Comparison of ENCODE assay signal across 7 mouse cellular contexts in genomic region chr10:39370786-39371221, GRCm38 (mm10). TPM values are rescaled to one million over a fixed set of nuclear protein-coding genes. Genes with fewer than 3 reads are reported as not detected.
DNase-seq lines count a peak whose midpoint lies in the region; ATAC-seq lines count a peak whose summit lies in the region.

No protein-coding gene starts in this region.

- no peaks in the 10 kb centered on the region for H3K9me3 ChIP-seq in heart, embryonic 10.5 days
- no peaks in the 10 kb centered on the region for H3K9me3 ChIP-seq in midbrain, embryonic 15.5 days

- H3K27ac ChIP-seq in heart, embryonic 10.5 days, result peak overlapping the region; percentile 95
- peak overlapping the region; percentile 99 for H3K27ac ChIP-seq in midbrain, embryonic 15.5 days

- H3K4me2 ChIP-seq in midbrain, embryonic 15.5 days, result peak overlapping the region; percentile 71

- H3K9ac ChIP-seq in midbrain, embryonic 15.5 days, result peak overlapping the region; percentile 98

- peak; percentile 2 for ATAC-seq in midbrain, embryonic 15.5 days (replicated peaks)

- peak overlapping the region; percentile 96 for H3K4me3 ChIP-seq in heart, embryonic 10.5 days
- peak overlapping the region; percentile 99 for H3K4me3 ChIP-seq in midbrain, embryonic 15.5 days

- H3K36me3 ChIP-seq in heart, embryonic 10.5 days, result no peaks in the 10 kb centered on the region
- H3K36me3 ChIP-seq in midbrain, embryonic 15.5 days (replicated peaks), result no peaks in the 10 kb centered on the region

- 7% methylated on average over 8 of the region's 8 CpGs for WGBS in heart, embryonic 10.5 days
- under 1% methylated on average over 8 of the region's 8 CpGs for WGBS in midbrain, embryonic 15.5 days

- H3K27me3 ChIP-seq in heart, embryonic 10.5 days (ENCODE audit: insufficient read depth, poor library complexity, severe bottlenecking), result no peaks in the 10 kb centered on the region
- no peaks in the 10 kb centered on the region for H3K27me3 ChIP-seq in midbrain, embryonic 15.5 days (replicated peaks)

- DNase-seq in 3134 (ENCODE audit: extremely low read depth, insufficient read length, low spot score) (peak; percentile 44), 416B (ENCODE audit: low read depth) (peak; percentile 90)
- DNase-seq in cerebellum, adult 11-12 months, result peak; percentile 47
- DNase-seq in heart, embryonic 10.5 days (ENCODE audit: low spot score), result peak; percentile 84
- DNase-seq in layer of hippocampus, postnatal 14 days (ENCODE audit: low spot score in 2 of 2), result peak; percentile 34 to 50
- no peak for DNase-seq in urinary bladder, postnatal 10 days (ENCODE audit: low spot score)

- H3K4me1 ChIP-seq in heart, embryonic 10.5 days, result peaks cover 29% of the 10 kb centered on the region
- H3K4me1 ChIP-seq in midbrain, embryonic 15.5 days, result peaks cover 52% of the 10 kb centered on the region

RNA-seq across cellular contexts. Expression of gene Fyn, which starts 2.1 kb away (rescaled TPM):
- 12.9 and 20.8 TPM in 2 replicates for polyA plus RNA-seq in heart, embryonic 10.5 days (2016; fragmentation: Nextera tagmentation; extraction: Ambion mirVana)
- total RNA-seq in layer of hippocampus, postnatal 14 days (2021), result 100 to 1,000 TPM; 260 to 261 TPM
- 70.3 and 71.0 TPM in 2 replicates for polyA plus RNA-seq in midbrain, embryonic 15.5 days (2015; fragmentation: Nextera tagmentation; extraction: Ambion mirVana)
